Mouse (Mus musculus) liver, postnatal 0 days (tissue): Measurements from ENCODE around the gene Igfals. TPM values are rescaled to one million over a fixed set of nuclear protein-coding genes. Genes with fewer than 3 reads are reported as not detected.
A peak's percentile ranks its signal among the peaks of the same experiment; 100 is the strongest.

ENCODE experiments used
- ATAC-seq: fragments of 200-750 bp; cut with Nextera tagmentation; 2 replicates; pipeline ENCODE4 v1.8.0; 2017; ENCODE audit warnings: mild to moderate bottlenecking, moderate library complexity
- DNase-seq: peaks from one replicate; pipeline ENCODE4 v3.0.0-alpha.2; 2016
- H3K27ac ChIP-seq: fragments of 300-500 bp; sonication (generic); 2 replicates; pipeline ENCODE4 v1.5.1; 2014; ENCODE audit warnings: antibody characterized with exemption, moderate library complexity, mild to moderate bottlenecking, low read depth
- H3K27me3 ChIP-seq: fragments of 300-500 bp; sonication (generic); 2 replicates; pipeline ENCODE4 v1.6.1; 2014; ENCODE audit warnings: low read length, control low read depth, mixed read lengths; ENCODE audit not compliant: insufficient read depth
- H3K36me3 ChIP-seq: fragments of 300-500 bp; sonication (generic); replicated peaks from 2 replicates; pipeline ENCODE4 v1.6.1; 2014; ENCODE audit warnings: mild to moderate bottlenecking, control low read depth, low read length, moderate library complexity, mixed read lengths; ENCODE audit not compliant: insufficient read depth
- H3K4me1 ChIP-seq: fragments of 300-500 bp; sonication (generic); 2 replicates; pipeline ENCODE4 v1.6.1; 2014; ENCODE audit warnings: antibody characterized with exemption, mild to moderate bottlenecking, control low read depth; ENCODE audit not compliant: insufficient read depth
- H3K4me2 ChIP-seq: fragments of 300-500 bp; sonication (generic); 2 replicates; pipeline ENCODE4 v1.6.1; 2014; ENCODE audit warnings: low read depth, mild to moderate bottlenecking, low read length, moderate library complexity, mixed read lengths
- H3K4me3 ChIP-seq: fragments of 300-500 bp; sonication (generic); 2 replicates; pipeline ENCODE4 v1.5.1; 2014; ENCODE audit warnings: low read depth, low read length
- H3K9ac ChIP-seq: fragments of 300-500 bp; sonication (generic); replicated peaks from 2 replicates; pipeline ENCODE4 v1.6.1; 2014; ENCODE audit warnings: mild to moderate bottlenecking, moderate library complexity
- H3K9me3 ChIP-seq: fragments of 300-500 bp; sonication (generic); 2 replicates; pipeline ENCODE4 v1.6.1; 2016; ENCODE audit warnings: mild to moderate bottlenecking, control low read depth, low read length, mixed read lengths
- CTCF ChIP-seq: sonication (generic); IDR thresholded peaks from 2 replicates; pipeline ENCODE4 v1.5.1; 2016; ENCODE audit warnings: antibody characterized with exemption, low read depth
- EP300 ChIP-seq: IDR thresholded peaks from 2 replicates; pipeline ENCODE4 v1.6.1; 2016; ENCODE audit warnings: antibody characterized with exemption, low read depth, mild to moderate bottlenecking
- WGBS: fragments of 180-500 bp; shearing (Covaris S2); extraction: QIAGEN DNeasy Blood & Tissue Kit; methylation state at CpG from one replicate; pipeline ENCODE4 v1.1.7; 2014; ENCODE audit not compliant: insufficient replicate concordance; 5-methylcytosine and 5-hydroxymethylcytosine counted together
- polyA plus RNA-seq: library from polyadenylated mRNA; unstranded; fragments of >200 nt; fragmentation: Nextera tagmentation; extraction: Ambion mirVana; gene quantifications from 2 replicates; pipeline ENCODE4 v1.2.1, GENCODE M21; 2015

Gene Igfals
- polyA plus RNA-seq, 1 experiment from 2014 or later, result 32.4 TPM

DNA sequence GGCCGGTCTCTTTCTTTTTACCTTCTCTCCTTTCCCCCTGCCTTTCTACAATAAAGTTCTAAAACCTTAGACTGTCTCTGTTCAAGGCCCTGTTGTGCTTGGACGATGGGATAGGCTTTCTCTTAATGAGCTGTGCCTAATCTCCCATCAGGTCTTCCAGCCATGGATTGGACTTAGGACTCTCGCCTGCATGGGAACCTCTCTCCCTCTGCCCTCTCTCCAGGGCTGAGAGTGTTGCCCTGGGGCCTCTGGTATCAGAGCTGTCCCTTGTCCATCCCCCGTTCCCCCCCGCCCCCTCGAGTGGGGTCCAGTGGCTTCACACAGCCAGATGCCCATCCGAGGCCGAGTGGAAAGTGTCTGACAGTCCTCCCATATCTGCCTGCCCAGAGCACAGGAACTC lies 9.2 kb downstream of the Igfals start:
- no peaks in the 10 kb centered on the region for H3K36me3 ChIP-seq
- no peak overlapping the region for H3K4me3 ChIP-seq
- no peak overlapping the region for H3K9ac ChIP-seq
- no peaks in the 10 kb centered on the region for H3K9me3 ChIP-seq
- ATAC-seq (no peak), DNase-seq (no peak)
- 70% methylated on average over 8 of the region's 8 CpGs for WGBS
- no peaks in the 10 kb centered on the region for H3K27me3 ChIP-seq
- TF ChIP-seq CTCF, result no peak
- no peak for TF ChIP-seq EP300
- peaks cover 11% of the 10 kb centered on the region; the same call in 1 of the 2 replicates for H3K4me1 ChIP-seq
- H3K27ac ChIP-seq, result no peak overlapping the region
- H3K4me2 ChIP-seq, result no peak overlapping the region

DNA sequence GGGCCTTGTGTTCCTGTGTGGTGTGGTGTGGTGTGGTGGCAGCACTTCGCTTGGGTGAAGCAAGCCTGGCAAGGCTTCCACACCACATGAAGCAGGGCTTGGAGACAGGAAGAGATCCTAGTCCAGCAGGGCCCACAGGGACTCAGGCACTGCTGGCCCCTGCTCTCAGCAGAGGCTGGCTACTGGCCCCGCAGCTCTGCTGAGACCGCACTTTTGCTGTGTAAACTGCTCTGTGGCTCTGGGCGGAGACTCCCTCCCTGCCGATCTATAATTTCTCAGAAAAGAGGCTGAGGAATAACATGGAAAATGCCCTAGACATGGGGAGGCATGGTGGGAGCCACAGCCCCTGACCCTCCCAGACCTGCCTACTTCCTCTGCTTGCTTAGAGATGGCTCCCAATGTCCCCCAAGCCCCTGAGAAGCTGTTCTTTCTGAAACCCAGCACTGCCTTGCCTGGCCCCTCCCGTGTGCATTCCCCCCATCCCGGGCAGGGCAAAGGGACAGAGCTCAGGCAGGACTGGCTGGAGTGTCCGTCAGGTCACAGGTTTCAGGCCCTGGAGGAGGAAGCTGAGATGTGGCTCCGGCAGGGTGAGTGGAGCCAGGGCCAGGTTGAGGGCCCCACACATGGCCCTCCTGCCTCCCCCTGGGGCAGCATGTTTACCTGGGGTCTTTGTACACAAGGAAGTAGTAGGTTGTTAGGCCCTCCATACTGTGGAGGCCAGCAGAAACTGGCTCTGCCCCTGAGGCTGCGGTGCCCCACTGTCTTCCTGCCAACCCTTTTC lies 11.7 kb downstream of the Igfals start:
- TF ChIP-seq EP300 (no peak), CTCF (no peak)
- Histone ChIP-seq H3K4me1 (peaks cover 11% of the 10 kb centered on the region; the same call in 1 of the 2 replicates), H3K27me3 (no peaks in the 10 kb centered on the region), H3K9me3 (no peaks in the 10 kb centered on the region), H3K4me3 (peak overlapping the region; percentile 21), H3K27ac (peak overlapping the region; percentile 94), H3K4me2 (peak overlapping the region; percentile 64), H3K9ac (peak overlapping the region; percentile 68), H3K36me3 (peaks cover 7% of the 10 kb centered on the region)
- peak; percentile 53 for DNase-seq
- 60% methylated on average over 10 of the region's 10 CpGs for WGBS
- peak; percentile 73 for ATAC-seq

DNA sequence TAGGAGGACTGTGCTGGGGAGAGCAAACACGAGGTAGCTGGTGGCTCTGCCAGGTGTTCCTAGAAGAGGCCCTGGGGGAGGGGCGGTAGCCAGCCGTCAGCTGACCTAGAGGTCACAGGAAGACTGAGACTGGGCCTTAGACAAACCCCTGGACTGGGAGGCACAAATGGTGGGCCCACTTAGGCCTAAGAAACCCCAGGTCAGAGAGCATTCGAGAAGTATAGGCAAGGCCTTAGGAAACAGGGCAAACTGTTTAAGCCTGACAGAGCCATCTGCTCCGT lies 12.3 kb downstream of the Igfals start:
- peak; percentile 73 for DNase-seq
- peak overlapping the region; percentile 64 for H3K4me2 ChIP-seq
- peaks cover 11% of the 10 kb centered on the region; the same call in 1 of the 2 replicates for H3K4me1 ChIP-seq
- ATAC-seq, result peak; percentile 83
- no peaks in the 10 kb centered on the region for H3K9me3 ChIP-seq
- peaks cover 12% of the 10 kb centered on the region for H3K36me3 ChIP-seq
- H3K9ac ChIP-seq, result peak overlapping the region; percentile 68
- 48% methylated on average over 5 of the region's 5 CpGs for WGBS
- TF ChIP-seq EP300 (no peak), CTCF (no peak)
- H3K4me3 ChIP-seq, result peak overlapping the region; percentile 21
- no peaks in the 10 kb centered on the region for H3K27me3 ChIP-seq
- H3K27ac ChIP-seq, result peak overlapping the region; percentile 94

DNA sequence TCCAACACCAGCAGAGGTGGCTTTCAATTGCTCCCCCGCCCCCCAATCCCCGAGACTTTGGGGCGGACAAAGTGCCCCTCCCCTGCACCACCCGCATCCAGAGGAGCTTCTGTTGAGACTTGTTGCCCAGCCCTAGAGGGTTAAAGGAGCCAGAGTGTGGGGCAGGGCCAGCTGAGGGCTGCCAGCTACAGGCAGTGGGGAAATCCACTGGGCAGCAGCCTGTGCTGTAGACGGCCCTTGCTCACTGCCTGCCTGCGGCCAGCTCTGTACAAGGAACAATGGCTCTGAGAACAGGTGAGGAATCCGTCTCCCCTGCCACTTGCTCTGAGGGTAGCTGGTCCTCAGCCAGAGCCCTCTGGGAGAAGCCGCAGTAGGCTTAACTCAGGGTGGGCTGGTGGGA lies 12.7 kb downstream of the Igfals start:
- peak overlapping the region; percentile 21 for H3K4me3 ChIP-seq
- 64% methylated on average over 8 of the region's 8 CpGs for WGBS

DNA sequence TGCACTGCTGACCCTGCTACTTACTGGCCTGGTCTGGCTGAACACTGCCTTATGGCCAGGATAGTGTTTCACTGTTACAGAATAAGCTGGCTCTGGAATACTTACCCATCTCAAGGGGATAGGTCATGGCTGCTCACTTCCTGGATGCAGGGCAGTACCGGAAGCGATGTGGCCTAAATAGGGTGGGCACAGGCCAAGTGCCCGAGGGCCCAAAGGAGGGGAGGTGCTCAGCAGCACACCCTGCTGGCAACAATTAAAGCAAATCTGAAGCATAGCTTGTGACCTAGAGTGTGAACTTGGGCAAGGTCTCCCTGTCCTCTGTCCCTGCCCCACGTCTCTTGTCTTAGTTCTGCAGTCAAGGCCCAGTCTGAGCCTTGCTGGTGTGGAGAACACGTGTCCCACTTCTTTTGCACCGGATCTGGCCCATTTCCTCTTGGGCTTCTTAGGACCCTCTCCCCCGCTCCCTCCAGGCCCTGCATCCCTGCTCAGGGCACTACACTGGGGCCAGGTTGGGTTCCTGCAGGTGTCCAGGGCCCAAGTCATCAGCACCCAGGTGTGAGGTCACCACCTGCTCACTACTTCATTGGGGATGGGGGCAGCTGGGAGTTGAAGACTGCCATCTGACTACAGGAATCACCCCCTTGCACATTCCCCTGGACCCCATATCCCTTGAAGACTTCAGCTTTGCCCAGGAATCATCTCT lies 16.1 kb downstream of the Igfals start:
- Histone ChIP-seq H3K4me3 (no peak overlapping the region), H3K4me2 (no peak overlapping the region), H3K9me3 (no peaks in the 10 kb centered on the region), H3K27me3 (no peaks in the 10 kb centered on the region), H3K9ac (no peak overlapping the region), H3K4me1 (peaks cover 8% of the 10 kb centered on the region), H3K36me3 (peaks cover 29% of the 10 kb centered on the region), H3K27ac (no peak overlapping the region)
- DNase-seq (peak; percentile 50), ATAC-seq (no peak)
- 50% methylated on average over 7 of the region's 7 CpGs for WGBS
- TF ChIP-seq CTCF (peak; percentile 80), EP300 (no peak)

More for the DNA sequence above, 12.7 kb downstream of the Igfals start:
- peak; percentile 60 for ATAC-seq
- H3K9ac ChIP-seq, result peak overlapping the region; percentile 68
- H3K4me1 ChIP-seq, result peaks cover 11% of the 10 kb centered on the region; the same call in 1 of the 2 replicates
- no peak for TF ChIP-seq CTCF
- TF ChIP-seq EP300, result no peak
- peaks cover 17% of the 10 kb centered on the region for H3K36me3 ChIP-seq
- peak overlapping the region; percentile 94 for H3K27ac ChIP-seq
- H3K4me2 ChIP-seq, result peak overlapping the region; percentile 64
- no peaks in the 10 kb centered on the region for H3K27me3 ChIP-seq
- DNase-seq, result no peak
- H3K9me3 ChIP-seq, result no peaks in the 10 kb centered on the region

DNA sequence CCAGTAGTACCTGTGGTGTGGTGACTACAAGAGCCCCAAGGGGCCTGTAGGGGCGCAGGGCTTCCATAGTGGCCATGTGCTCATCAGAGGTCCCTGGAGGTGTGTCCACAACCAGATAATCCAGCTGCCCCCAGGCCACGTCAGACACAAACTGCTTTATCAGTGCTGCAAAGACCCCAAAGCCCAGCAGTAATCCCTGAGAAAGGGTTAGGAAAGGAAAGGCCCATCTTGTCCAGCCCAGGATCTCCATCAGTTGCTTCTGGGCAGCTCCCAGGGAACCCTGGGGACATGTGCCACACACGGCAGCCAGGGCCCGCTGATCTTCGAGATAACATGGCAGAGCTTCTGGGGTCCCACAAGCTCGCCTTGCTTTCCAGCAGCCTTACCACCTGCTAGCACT lies 18.6 kb downstream of the Igfals start:
- 81% methylated on average over 6 of the region's 6 CpGs for WGBS
- H3K9ac ChIP-seq, result no peak overlapping the region
- H3K27me3 ChIP-seq, result no peaks in the 10 kb centered on the region
- H3K36me3 ChIP-seq, result peaks cover 43% of the 10 kb centered on the region
- H3K4me1 ChIP-seq, result peaks cover 23% of the 10 kb centered on the region
- TF ChIP-seq EP300 (no peak), CTCF (no peak)
- ATAC-seq (no peak), DNase-seq (no peak)
- no peaks in the 10 kb centered on the region for H3K9me3 ChIP-seq
- no peak overlapping the region for H3K4me3 ChIP-seq
- no peak overlapping the region for H3K27ac ChIP-seq
- no peak overlapping the region for H3K4me2 ChIP-seq
